Mouse (Mus musculus): Measurements from ENCODE around the gene Shisa3.

Shisa3 gene

DNA sequence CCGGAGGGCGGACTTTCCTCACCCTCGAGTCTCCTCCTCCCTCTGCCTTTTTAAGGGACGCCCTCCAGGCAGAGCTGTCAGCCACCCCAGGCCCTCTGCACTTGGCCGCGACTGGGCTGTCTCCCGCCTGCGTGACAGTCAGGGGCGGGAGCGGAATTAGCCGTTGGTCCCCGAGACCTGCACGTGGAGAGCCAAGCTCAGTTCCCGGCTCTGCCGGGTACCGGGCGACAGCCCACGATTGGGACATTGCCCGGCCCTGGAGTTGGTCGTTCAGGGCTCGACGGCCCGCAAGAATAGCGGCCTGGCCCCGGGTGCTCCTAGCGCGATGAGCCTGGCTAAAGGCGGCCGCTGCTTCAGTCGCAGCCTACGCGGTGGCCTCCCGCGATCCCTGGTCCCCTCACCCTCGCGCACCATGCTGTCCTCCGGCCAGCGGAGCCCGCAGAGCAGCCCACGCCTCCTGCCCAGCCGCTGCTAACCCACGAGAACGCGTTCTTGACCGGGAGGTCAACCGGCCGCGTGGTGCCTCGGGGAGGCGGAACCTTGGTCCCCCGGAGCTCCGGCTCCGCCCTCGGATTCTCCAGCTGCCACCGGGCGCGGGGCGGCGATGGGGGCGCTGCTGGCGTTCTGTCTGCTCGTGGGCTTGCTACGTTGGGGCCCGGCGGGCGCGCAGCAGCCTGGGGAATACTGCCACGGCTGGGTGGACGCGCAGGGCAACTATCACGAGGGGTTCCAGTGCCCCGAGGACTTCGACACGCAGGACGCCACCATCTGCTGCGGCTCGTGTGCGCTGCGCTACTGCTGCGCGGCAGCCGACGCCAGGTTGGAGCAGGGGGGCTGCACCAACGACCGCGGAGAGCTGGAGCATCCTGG lies at the start of gene Shisa3:
Shisa3 (plus strand) TSS at position 79 of the 870 bp plus-strand sequence.
- DNase-seq (ENCODE audit: low read depth, low spot score) = no peak

- no peak for DNase-seq (ENCODE audit: low read depth, low spot score)
Observed at GRCm38 (mm10) chr5:67558644-67559043, 49.0 kb upstream of the Shisa3 start.

- no peak for DNase-seq (ENCODE audit: low read depth, low spot score)
Observed at GRCm38 (mm10) chr5:67559063-67559462, 48.6 kb upstream of the Shisa3 start.

DNA sequence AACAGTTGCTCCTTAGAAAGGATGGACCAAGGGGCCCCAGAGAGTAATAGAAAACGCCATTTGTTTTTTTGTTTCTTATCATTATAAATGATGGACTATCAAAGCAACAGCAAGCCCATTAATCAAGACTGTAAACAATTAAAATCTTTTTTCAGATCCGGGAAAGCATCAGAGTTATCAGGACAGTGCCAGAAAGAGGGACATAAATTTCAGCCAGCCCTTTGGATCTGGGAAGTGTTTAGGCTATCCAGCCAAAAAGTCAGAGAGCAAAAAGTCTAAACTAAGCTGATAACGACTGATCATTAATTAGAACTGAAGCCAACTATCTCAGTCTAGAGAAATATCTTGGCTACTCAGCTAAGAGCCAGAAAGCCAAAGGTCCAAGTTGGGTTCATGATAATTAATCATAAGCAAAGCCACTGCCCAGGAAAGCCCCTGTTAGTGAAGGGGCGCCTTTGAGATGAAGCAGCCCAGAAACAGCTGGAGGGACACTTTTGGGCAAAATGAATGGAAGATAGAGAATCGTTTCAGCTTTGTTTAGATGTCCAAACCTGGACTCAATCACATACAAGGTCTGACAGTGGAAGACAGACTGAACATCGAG lies 35.0 kb upstream of the Shisa3 start:
- DNase-seq (ENCODE audit: low read depth, low spot score) = no peak

DNA sequence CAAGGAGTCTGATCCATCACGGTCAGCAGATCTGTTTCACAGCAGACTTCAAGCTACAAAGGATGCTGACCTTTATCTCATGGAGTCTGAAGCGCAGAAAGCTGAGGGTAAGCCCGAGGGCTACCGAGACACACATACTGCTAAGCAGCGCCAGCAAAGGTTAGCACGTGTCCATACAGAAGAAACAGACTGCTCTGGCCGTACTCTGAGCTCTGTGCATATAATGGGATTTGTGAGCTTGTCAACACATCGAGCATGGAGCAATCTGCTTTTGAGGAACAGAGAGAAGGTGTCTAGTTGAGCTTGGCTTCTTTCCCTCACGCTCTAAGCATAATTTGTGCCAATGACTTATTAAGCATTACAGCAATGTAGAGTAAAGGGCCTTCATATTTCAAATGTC lies 33.6 kb upstream of the Shisa3 start:
- DNase-seq (ENCODE audit: low read depth, low spot score) = no peak

- DNase-seq (ENCODE audit: low read depth, low spot score) = no peak
Observed at GRCm38 (mm10) chr5:67575705-67576104, 32.0 kb upstream of the Shisa3 start.

DNA sequence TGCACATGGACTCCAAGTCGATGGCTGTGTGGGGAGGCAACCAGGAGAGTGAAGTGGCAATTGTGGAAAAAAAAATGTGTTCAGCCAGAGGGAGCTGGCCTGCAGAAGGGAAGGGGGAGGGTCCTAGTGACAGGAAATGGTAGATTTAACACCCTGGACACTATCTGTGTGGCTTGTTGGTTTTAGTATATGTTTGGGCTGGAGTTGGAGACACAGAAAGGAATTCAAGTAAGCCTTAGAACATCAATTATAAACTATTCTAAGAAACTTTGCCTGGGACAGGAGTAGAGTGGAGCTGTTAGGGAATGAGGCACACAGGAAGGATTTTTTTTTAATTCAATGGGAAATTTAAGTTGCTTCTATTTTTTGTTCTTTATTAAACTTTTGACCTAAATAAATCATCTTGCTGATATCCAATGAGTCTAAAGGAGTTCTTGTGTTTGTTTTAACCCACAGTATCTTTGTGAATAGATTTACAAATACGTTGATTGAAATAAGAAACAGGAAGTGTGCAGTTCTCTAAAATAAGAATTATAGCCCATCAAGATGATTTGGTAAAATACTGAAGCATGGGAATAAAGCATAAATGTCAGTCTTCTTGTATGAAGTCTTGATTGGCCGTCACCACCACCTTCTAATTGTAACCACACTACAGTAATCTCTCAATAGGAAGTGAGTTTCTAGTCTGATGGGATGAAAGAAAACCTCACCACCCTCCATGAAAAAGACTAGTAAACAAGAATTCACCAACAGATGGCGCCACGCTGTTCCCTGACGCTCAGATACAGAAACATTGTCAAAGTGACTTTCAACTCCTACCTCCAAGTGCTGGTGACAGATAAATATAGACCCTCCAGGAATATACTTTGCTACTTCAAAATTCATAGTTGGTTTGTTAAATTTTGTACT lies 27.7 kb upstream of the Shisa3 start:
- DNase-seq (ENCODE audit: low read depth, low spot score) = peak; percentile 6

DNA sequence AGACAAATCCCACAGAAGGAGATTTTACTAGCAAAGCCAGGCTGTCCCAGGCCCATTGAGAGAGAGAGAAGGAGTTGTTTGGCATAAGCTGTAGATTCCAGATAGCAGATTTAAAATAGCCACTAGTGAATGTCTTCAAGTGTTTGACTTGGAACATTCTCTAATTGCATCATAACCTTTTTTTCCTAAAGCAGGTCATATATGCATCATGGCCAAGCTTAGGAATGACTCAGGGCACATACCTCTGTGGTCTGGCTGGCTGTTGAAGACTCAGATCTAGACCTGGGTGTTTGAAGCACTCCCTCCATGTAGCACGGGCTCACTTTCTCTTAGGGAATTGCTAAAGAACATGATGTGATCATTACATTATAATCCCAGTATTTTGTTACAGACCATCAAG lies 12.6 kb upstream of the Shisa3 start:
- DNase-seq (ENCODE audit: low read depth, low spot score) = no peak

DNA sequence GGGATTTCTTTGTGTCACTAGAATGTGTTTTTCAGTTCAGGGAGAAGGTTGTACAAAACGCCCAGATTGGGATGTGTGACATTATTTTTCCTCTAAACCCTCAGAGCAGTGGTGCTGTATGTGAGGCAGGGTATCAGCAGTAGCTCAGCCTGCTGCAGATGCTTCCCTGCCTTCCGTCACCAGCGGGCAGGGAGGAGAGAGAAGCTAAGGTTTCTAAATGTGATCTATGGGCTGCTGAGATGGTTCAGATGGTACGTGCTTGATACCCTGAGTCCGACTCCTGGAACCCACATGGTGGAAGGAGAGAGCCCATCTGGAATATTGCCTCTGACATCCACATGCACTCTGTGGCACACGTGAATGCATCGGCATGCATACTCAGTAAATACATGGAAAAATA lies 12.1 kb upstream of the Shisa3 start:
- DNase-seq (ENCODE audit: low read depth, low spot score) = no peak

DNA sequence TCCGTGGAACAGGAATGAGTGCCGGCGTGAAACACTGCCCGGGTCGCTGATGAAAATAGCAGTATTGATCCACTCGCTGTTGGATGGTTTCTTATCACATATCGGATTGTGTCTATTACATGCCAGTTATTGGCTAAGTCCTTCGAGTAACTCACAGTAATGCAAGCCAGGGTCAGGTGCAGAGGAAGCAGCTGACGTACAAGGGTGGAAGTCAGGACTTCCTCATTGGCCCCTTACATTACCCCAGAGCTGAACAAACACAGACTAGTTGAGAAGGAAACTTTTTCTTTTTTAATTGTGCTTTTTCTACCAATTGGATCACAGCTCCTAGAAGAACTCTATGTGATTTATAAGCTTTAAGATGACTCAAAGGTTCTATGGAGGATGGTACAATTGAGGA lies 7.7 kb upstream of the Shisa3 start:
- DNase-seq (ENCODE audit: low read depth, low spot score) = no peak

DNA sequence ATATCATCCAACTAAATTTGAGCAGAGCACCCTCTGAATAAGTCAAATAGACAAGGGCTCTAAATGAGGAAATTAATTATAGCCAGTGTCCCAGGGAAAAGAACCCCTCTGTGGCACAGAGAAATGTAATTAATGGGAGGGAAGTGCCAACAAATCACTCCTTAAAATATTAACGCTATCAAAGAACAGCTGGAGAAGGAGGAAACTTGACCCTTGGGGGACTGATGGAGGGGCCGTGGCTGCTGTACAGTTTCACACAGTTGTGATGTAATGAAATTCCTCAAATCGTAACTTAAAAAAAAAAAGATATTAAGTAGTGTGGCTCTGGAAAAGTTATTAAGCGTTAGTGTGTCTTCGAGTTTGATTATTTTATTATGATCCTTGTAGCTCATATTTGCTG lies 1.7 kb upstream of the Shisa3 start:
- no peak for DNase-seq (ENCODE audit: low read depth, low spot score)

GRCm38 (mm10) chr5:67606916-67607803 lies 522 bp upstream of the Shisa3 start:
- no peak for DNase-seq (ENCODE audit: low read depth, low spot score)

GRCm38 (mm10) chr5:67608674-67609519 lies 1.2 kb downstream of the Shisa3 start:
- DNase-seq (ENCODE audit: low read depth, low spot score) = no peak

- no peak for DNase-seq (ENCODE audit: low read depth, low spot score)
Observed at GRCm38 (mm10) chr5:67609520-67609837, 1.8 kb downstream of the Shisa3 start.

DNA sequence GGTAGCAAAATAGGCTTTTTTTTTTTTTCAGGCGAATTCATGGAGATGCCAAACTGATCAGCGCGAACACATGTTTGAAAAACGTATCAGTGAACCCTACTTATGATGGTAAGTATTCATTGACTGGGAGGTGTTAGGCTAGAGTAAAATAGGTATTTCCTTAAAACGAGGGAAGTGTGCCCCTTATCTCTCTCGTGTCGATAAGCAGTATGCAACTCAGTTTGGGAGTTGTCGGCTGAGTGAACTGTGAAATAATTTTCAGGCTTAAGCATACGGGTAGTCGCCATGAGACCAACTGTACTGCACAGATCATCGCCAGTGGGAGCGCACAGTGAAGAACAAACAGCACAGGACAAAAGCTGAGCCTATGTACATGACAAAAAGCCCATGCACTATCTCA lies 13.5 kb downstream of the Shisa3 start:
- no peak for DNase-seq (ENCODE audit: low read depth, low spot score)

DNA sequence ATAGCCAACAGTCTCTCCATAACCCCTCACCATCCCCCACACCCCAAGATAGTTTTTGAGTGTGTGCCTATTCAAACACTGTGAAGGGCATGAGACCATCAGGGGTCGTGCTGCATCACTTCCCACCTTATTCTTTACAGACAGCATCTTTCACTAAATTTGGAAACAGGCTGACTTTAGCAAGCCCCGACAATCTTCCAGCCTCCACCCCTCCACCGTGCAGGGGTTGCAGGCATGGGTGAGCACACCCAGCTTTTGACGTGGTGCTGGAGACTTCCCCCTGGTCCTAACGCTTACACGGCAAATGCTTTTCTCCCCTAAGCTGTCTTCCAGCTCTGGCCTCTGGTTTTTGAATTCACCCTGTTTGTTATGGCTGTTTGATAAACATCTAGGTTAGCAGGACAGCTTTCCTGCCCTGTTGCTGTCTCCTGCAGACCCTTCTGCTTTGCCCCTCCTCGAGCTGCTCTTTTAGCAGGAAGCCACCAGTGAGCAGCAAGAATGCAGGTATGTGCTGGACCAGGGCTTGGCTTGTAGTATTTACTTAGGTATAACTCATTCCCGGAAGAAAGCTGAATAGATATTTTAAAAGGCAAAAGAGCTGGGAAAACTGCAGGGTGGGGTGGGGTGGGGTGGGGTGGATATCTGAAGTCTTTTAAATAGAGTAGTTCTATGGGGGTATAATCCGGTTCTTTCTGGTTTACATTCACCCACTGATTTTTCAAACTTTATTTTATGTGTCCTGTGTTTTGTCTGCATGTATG lies 20.7 kb downstream of the Shisa3 start:
- no peak for DNase-seq (ENCODE audit: low read depth, low spot score)

- DNase-seq (ENCODE audit: low read depth, low spot score) = no peak
Observed at GRCm38 (mm10) chr5:67629440-67629839, 21.8 kb downstream of the Shisa3 start.

GRCm38 (mm10) chr5:67629861-67630260 lies 22.2 kb downstream of the Shisa3 start:
- DNase-seq (ENCODE audit: low read depth, low spot score) = no peak

DNA sequence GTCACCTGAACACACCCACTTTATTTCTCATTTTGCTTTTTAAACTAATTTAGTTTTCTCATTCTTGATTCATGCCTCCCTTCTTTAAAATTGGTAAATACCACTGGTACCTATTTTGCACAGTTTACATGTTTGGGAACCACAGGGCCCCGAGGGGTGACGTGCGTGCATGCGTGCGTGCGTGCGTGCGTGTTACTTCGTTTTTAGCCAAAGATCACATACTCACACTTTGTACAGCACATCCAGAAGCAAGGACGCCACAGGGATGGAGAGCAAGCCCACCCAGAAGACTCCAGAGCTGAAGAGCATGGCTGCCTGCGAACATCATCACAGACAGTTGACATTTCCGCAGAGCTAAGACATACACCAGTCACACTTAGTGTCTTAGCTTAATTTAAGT lies 23.6 kb downstream of the Shisa3 start:
- DNase-seq (ENCODE audit: low read depth, low spot score) = no peak

Measured in 3T3-L1 (cell line).